Mouse (Mus musculus) intestine, embryonic 15.5 days (tissue): ENCODE measurements around the gene Nrgn. TPM values are rescaled to one million over a fixed set of nuclear protein-coding genes. Genes with fewer than 3 reads are reported as not detected.

Experiments
- ATAC-seq: fragments of 200-750 bp; cut with Nextera tagmentation; 2 replicates; pipeline ENCODE4 v1.8.0; 2017; ENCODE audit warnings: moderate TSS enrichment, moderate library complexity
- H3K27ac ChIP-seq: fragments of 300-500 bp; sonication (generic); 2 replicates; pipeline ENCODE4 v1.5.1; 2015; ENCODE audit warnings: mild to moderate bottlenecking, inconsistent platforms
- H3K27me3 ChIP-seq: fragments of 300-500 bp; sonication (generic); replicated peaks from 2 replicates; pipeline ENCODE4 v1.6.1; 2015; ENCODE audit warnings: inconsistent platforms
- H3K36me3 ChIP-seq: fragments of 300-500 bp; sonication (generic); 2 replicates; pipeline ENCODE4 v1.6.1; 2015; ENCODE audit warnings: inconsistent platforms
- H3K4me1 ChIP-seq: fragments of 300-500 bp; sonication (generic); replicated peaks from 2 replicates; pipeline ENCODE4 v1.6.1; 2015; ENCODE audit warnings: inconsistent platforms
- H3K4me2 ChIP-seq: fragments of 300-500 bp; sonication (generic); replicated peaks from 2 replicates; pipeline ENCODE4 v1.6.1; 2015; ENCODE audit warnings: mild to moderate bottlenecking, inconsistent platforms
- H3K4me3 ChIP-seq: fragments of 300-500 bp; sonication (generic); replicated peaks from 2 replicates; pipeline ENCODE4 v1.5.1; 2015; ENCODE audit warnings: inconsistent platforms
- H3K9ac ChIP-seq: fragments of 300-500 bp; sonication (generic); 2 replicates; pipeline ENCODE4 v1.6.1; 2015; ENCODE audit warnings: inconsistent platforms
- H3K9me3 ChIP-seq: fragments of 300-500 bp; sonication (generic); 2 replicates; pipeline ENCODE4 v1.6.1; 2016; ENCODE audit warnings: inconsistent platforms
- WGBS: fragments of 180-500 bp; shearing (Covaris S2); methylation state at CpG from one replicate; pipeline ENCODE4 v1.1.7; 2015; 5-methylcytosine and 5-hydroxymethylcytosine counted together
- polyA plus RNA-seq: library from polyadenylated mRNA; unstranded; fragments of >200 nt; fragmentation: Nextera tagmentation; extraction: Ambion mirVana; gene quantifications from 2 replicates; pipeline ENCODE4 v1.2.1, GENCODE M21; 2015

Gene Nrgn
- polyA plus RNA-seq, 1 experiment from 2014 or later: 3.7 TPM

- no peaks in the 10 kb centered on the region for H3K27me3 ChIP-seq
- no peak overlapping the region for H3K4me3 ChIP-seq
- no peak overlapping the region for H3K9ac ChIP-seq
- no peak overlapping the region for H3K27ac ChIP-seq
- H3K36me3 ChIP-seq: no peaks in the 10 kb centered on the region
- H3K9me3 ChIP-seq: no peaks in the 10 kb centered on the region
- no peak for ATAC-seq
- H3K4me1 ChIP-seq: peaks cover 6% of the 10 kb centered on the region; the same call in 1 of the 2 replicates
- WGBS: 75% methylated on average over 5 of the region's 5 CpGs
- no peak overlapping the region for H3K4me2 ChIP-seq
Measured at GRCm38 (mm10) chr9:37537658-37538250, 14.9 kb downstream of the Nrgn start.

GRCm38 (mm10) chr9:37536851-37537250 is 15.9 kb downstream of the Nrgn start:
- Histone ChIP-seq H3K9me3 (no peaks in the 10 kb centered on the region), H3K9ac (no peak overlapping the region), H3K4me2 (no peak overlapping the region), H3K4me1 (peaks cover 6% of the 10 kb centered on the region; the same call in 1 of the 2 replicates), H3K36me3 (no peaks in the 10 kb centered on the region), H3K4me3 (no peak overlapping the region), H3K27ac (no peak overlapping the region), H3K27me3 (no peaks in the 10 kb centered on the region)
- WGBS: 90% methylated on average over 4 of the region's 4 CpGs
- no peak for ATAC-seq

- peak; percentile 95 for ATAC-seq
- 2% methylated on average over 31 of the region's 31 CpGs for WGBS
Measured at GRCm38 (mm10) chr9:37530888-37531705, 21.6 kb downstream of the Nrgn start.

GRCm38 (mm10) chr9:37530031-37530887 is 22.4 kb downstream of the Nrgn start:
- peak; percentile 65 for ATAC-seq
- H3K9ac ChIP-seq: peak overlapping the region; percentile 39

More at GRCm38 (mm10) chr9:37530888-37531705, 21.6 kb downstream of the Nrgn start:
- H3K9me3 ChIP-seq: no peaks in the 10 kb centered on the region
- H3K36me3 ChIP-seq: no peaks in the 10 kb centered on the region
- H3K4me1 ChIP-seq: peaks cover 23% of the 10 kb centered on the region
- peaks cover 40% of the 10 kb centered on the region for H3K27me3 ChIP-seq
- 0 out of 2 replicates have a peak overlapping the region, but pooled peaks have one; percentile 40 for H3K27ac ChIP-seq
- peak overlapping the region; percentile 39 for H3K9ac ChIP-seq
- peak overlapping the region; percentile 36 for H3K4me3 ChIP-seq
- H3K4me2 ChIP-seq: peak overlapping the region; percentile 85

GRCm38 (mm10) chr9:37528225-37528970 is 24.3 kb downstream of the Nrgn start:
- H3K27me3 ChIP-seq: peaks cover 40% of the 10 kb centered on the region
- WGBS: 39% methylated on average over 9 of the region's 9 CpGs
- no peaks in the 10 kb centered on the region for H3K9me3 ChIP-seq
- H3K4me3 ChIP-seq: peak overlapping the region; percentile 36
- no peak overlapping the region for H3K9ac ChIP-seq
- H3K4me2 ChIP-seq: peak overlapping the region; percentile 85; the same call in 1 of the 2 replicates
- 0 out of 2 replicates have a peak overlapping the region, but pooled peaks have one; percentile 22 for H3K27ac ChIP-seq
- no peaks in the 10 kb centered on the region for H3K36me3 ChIP-seq
- ATAC-seq: no peak
- peaks cover 23% of the 10 kb centered on the region for H3K4me1 ChIP-seq

More at GRCm38 (mm10) chr9:37530031-37530887, 22.4 kb downstream of the Nrgn start:
- Histone ChIP-seq H3K27ac (peak overlapping the region; percentile 40; the same call in 1 of the 2 replicates), H3K4me1 (peaks cover 23% of the 10 kb centered on the region), H3K36me3 (no peaks in the 10 kb centered on the region), H3K27me3 (peaks cover 40% of the 10 kb centered on the region), H3K4me3 (peak overlapping the region; percentile 36), H3K4me2 (peak overlapping the region; percentile 85), H3K9me3 (no peaks in the 10 kb centered on the region)
- 3% methylated on average over 32 of the region's 32 CpGs for WGBS

GRCm38 (mm10) chr9:37527396-37528224 is 25.1 kb downstream of the Nrgn start, which contains the start of gene Esam:
Gene Esam, plus strand, starts transcription at chr9:37528078.
- 17% methylated on average over 41 of the region's 41 CpGs for WGBS
- Histone ChIP-seq H3K27me3 (peaks cover 40% of the 10 kb centered on the region), H3K9me3 (no peaks in the 10 kb centered on the region), H3K4me2 (peak within 1 kb of the TSS; percentile 85), H3K9ac (no peak within 1 kb of the TSS), H3K27ac (0 out of 2 replicates have a peak within 1 kb of the TSS, but pooled peaks have one; percentile 22), H3K36me3 (peaks cover 6% of the 10 kb centered on the region; the same call in 1 of the 2 replicates), H3K4me1 (peaks cover 23% of the 10 kb centered on the region), H3K4me3 (peak within 1 kb of the TSS; percentile 36)
- no peak for ATAC-seq

- 32% methylated on average over 21 of the region's 21 CpGs for WGBS
- H3K27ac ChIP-seq: no peak overlapping the region
Measured at GRCm38 (mm10) chr9:37526443-37527395, 26.0 kb downstream of the Nrgn start.

GRCm38 (mm10) chr9:37525461-37525860 is 27.2 kb downstream of the Nrgn start:
- peaks cover 8% of the 10 kb centered on the region; the same call in 1 of the 2 replicates for H3K36me3 ChIP-seq
- peaks cover 16% of the 10 kb centered on the region; the same call in 1 of the 2 replicates for H3K4me1 ChIP-seq
- peaks cover 37% of the 10 kb centered on the region for H3K27me3 ChIP-seq
- H3K4me3 ChIP-seq: no peak overlapping the region
- H3K9ac ChIP-seq: no peak overlapping the region
- ATAC-seq: no peak
- H3K4me2 ChIP-seq: no peak overlapping the region
- 86% methylated on average over 2 of the region's 2 CpGs for WGBS
- H3K27ac ChIP-seq: no peak overlapping the region
- H3K9me3 ChIP-seq: no peaks in the 10 kb centered on the region

More at GRCm38 (mm10) chr9:37526443-37527395, 26.0 kb downstream of the Nrgn start:
- H3K4me1 ChIP-seq: peaks cover 23% of the 10 kb centered on the region
- ATAC-seq: no peak
- H3K4me2 ChIP-seq: peak overlapping the region; percentile 37
- H3K4me3 ChIP-seq: 0 out of 2 replicates have a peak overlapping the region, but pooled peaks have one; percentile 36
- H3K9me3 ChIP-seq: no peaks in the 10 kb centered on the region
- peaks cover 8% of the 10 kb centered on the region; the same call in 1 of the 2 replicates for H3K36me3 ChIP-seq
- no peak overlapping the region for H3K9ac ChIP-seq
- peaks cover 40% of the 10 kb centered on the region for H3K27me3 ChIP-seq

GRCm38 (mm10) chr9:37519995-37520394 is 32.7 kb downstream of the Nrgn start:
- no peak overlapping the region for H3K27ac ChIP-seq
- H3K4me1 ChIP-seq: 0 out of 2 replicates have a peak, but pooled peaks cover 2% of the 10 kb centered on the region
- no peaks in the 10 kb centered on the region for H3K9me3 ChIP-seq
- WGBS: 88% methylated on average over 2 of the region's 2 CpGs
- no peak overlapping the region for H3K9ac ChIP-seq
- H3K4me2 ChIP-seq: no peak overlapping the region
- H3K4me3 ChIP-seq: no peak overlapping the region
- peaks cover 8% of the 10 kb centered on the region; the same call in 1 of the 2 replicates for H3K36me3 ChIP-seq
- H3K27me3 ChIP-seq: no peaks in the 10 kb centered on the region
- no peak for ATAC-seq

- 92% methylated on average over 8 of the region's 8 CpGs for WGBS
- H3K9ac ChIP-seq: no peak overlapping the region
- no peak for ATAC-seq
Measured at GRCm38 (mm10) chr9:37518991-37519390, 33.7 kb downstream of the Nrgn start.

More at GRCm38 (mm10) chr9:37518991-37519390, 33.7 kb downstream of the Nrgn start:
- Histone ChIP-seq H3K27ac (no peak overlapping the region), H3K9me3 (no peaks in the 10 kb centered on the region), H3K27me3 (no peaks in the 10 kb centered on the region), H3K4me1 (0 out of 2 replicates have a peak, but pooled peaks cover 2% of the 10 kb centered on the region), H3K4me2 (no peak overlapping the region), H3K36me3 (peaks cover 8% of the 10 kb centered on the region; the same call in 1 of the 2 replicates), H3K4me3 (no peak overlapping the region)
